Mouse (Mus musculus): Measurements from ENCODE around the gene Ttll8. TPM values are rescaled to one million over a fixed set of nuclear protein-coding genes. Genes with fewer than 3 reads are reported as not detected.

Gene Ttll8
- total RNA-seq, 2 experiments from 2014 or later = not detected

- peak; percentile 98 for DNase-seq
- TF ChIP-seq CTCF (IDR thresholded peaks at IDR 0.05) = no peak
- Histone ChIP-seq H3K27ac (peak within 1 kb of the TSS; percentile 100), H3K4me3 (peak within 1 kb of the TSS; percentile 82)
- intact Hi-C loops (cut with DNase I) = no loop called here
These were observed 92.2 kb downstream of the Ttll8 start, which contains the start of gene Pim3 for GRCm38 (mm10) chr15:88861772-88862622. Pim3 (plus strand) TSS chr15:88862186.

GRCm38 (mm10) chr15:88860781-88861180 lies 93.4 kb downstream of the Ttll8 start:
- H3K27ac ChIP-seq = peak overlapping the region; percentile 100

GRCm38 (mm10) chr15:88859206-88859970 lies 94.8 kb downstream of the Ttll8 start:
- intact Hi-C loops (cut with DNase I) = no loop called here
- DNase-seq = peak; percentile 26
- no peak for TF ChIP-seq CTCF (IDR thresholded peaks at IDR 0.05)
- peak overlapping the region; percentile 64 for H3K27ac ChIP-seq
- H3K4me3 ChIP-seq = no peak overlapping the region

More at GRCm38 (mm10) chr15:88860781-88861180, 93.4 kb downstream of the Ttll8 start:
- intact Hi-C loops (cut with DNase I) = no loop called here
- TF ChIP-seq CTCF (IDR thresholded peaks at IDR 0.05) = no peak
- H3K4me3 ChIP-seq = no peak overlapping the region
- no peak for DNase-seq

- no peak for TF ChIP-seq CTCF (IDR thresholded peaks at IDR 0.05)
- peak overlapping the region; percentile 84 for H3K27ac ChIP-seq
- intact Hi-C loops (cut with DNase I) = no loop called here
- DNase-seq = peak; percentile 17
- no peak overlapping the region for H3K4me3 ChIP-seq
These were observed 95.5 kb downstream of the Ttll8 start for GRCm38 (mm10) chr15:88858707-88859106.

GRCm38 (mm10) chr15:88858141-88858541 lies 96.1 kb downstream of the Ttll8 start:
- intact Hi-C loops (cut with DNase I) = no loop called here
- peak; percentile 80 for DNase-seq
- Histone ChIP-seq H3K4me3 (0 out of 2 replicates have a peak overlapping the region, but pooled peaks have one; percentile 0), H3K27ac (peak overlapping the region; percentile 84)
- no peak for TF ChIP-seq CTCF (IDR thresholded peaks at IDR 0.05)

- TF ChIP-seq CTCF (IDR thresholded peaks at IDR 0.05) = no peak
These were observed 96.9 kb downstream of the Ttll8 start for GRCm38 (mm10) chr15:88857361-88857760.

GRCm38 (mm10) chr15:88856613-88857012 lies 97.6 kb downstream of the Ttll8 start:
- intact Hi-C loops (cut with DNase I) = no loop called here
- H3K27ac ChIP-seq = peak overlapping the region; percentile 84
- DNase-seq = no peak
- H3K4me3 ChIP-seq = no peak overlapping the region
- no peak for TF ChIP-seq CTCF (IDR thresholded peaks at IDR 0.05)

More at GRCm38 (mm10) chr15:88857361-88857760, 96.9 kb downstream of the Ttll8 start:
- Histone ChIP-seq H3K27ac (peak overlapping the region; percentile 84), H3K4me3 (no peak overlapping the region)
- intact Hi-C loops (cut with DNase I) = no loop called here
- peak; percentile 15 for DNase-seq

- intact Hi-C loops (cut with DNase I) = no loop called here
- Histone ChIP-seq H3K27ac (peak overlapping the region; percentile 84), H3K4me3 (no peak overlapping the region)
- peak; percentile 38 for DNase-seq
- TF ChIP-seq CTCF (IDR thresholded peaks at IDR 0.05) = no peak
These were observed 98.3 kb downstream of the Ttll8 start for GRCm38 (mm10) chr15:88855896-88856417.

GRCm38 (mm10) chr15:88854969-88855830 lies 99.0 kb downstream of the Ttll8 start:
- intact Hi-C loops (cut with DNase I) = no loop called here
- Histone ChIP-seq H3K4me3 (no peak overlapping the region), H3K27ac (peak overlapping the region; percentile 84)
- TF ChIP-seq CTCF (IDR thresholded peaks at IDR 0.05) = no peak
- peak; percentile 32 for DNase-seq

GRCm38 (mm10) chr15:88854119-88854968 lies 99.9 kb downstream of the Ttll8 start:
- Histone ChIP-seq H3K4me3 (no peak overlapping the region), H3K27ac (peak overlapping the region; percentile 84)
- DNase-seq = peak; percentile 17
- no peak for TF ChIP-seq CTCF (IDR thresholded peaks at IDR 0.05)
- intact Hi-C loops (cut with DNase I) = no loop called here

- intact Hi-C loops (cut with DNase I) = no loop called here
These were observed 101.1 kb downstream of the Ttll8 start for GRCm38 (mm10) chr15:88853106-88853505.

More at GRCm38 (mm10) chr15:88853106-88853505, 101.1 kb downstream of the Ttll8 start:
- TF ChIP-seq CTCF (IDR thresholded peaks at IDR 0.05) = no peak
- no peak for DNase-seq
- Histone ChIP-seq H3K27ac (peak overlapping the region; percentile 84), H3K4me3 (no peak overlapping the region)
